Mouse (Mus musculus) lung, embryonic 14.5 days (tissue): ENCODE results near the gene Mrps15. TPM values are rescaled to one million over a fixed set of nuclear protein-coding genes. Genes with fewer than 3 reads are reported as not detected.

Experiments
- ATAC-seq: fragments of 200-750 bp; cut with Nextera tagmentation; 2 replicates; pipeline ENCODE4 v1.8.0; 2017; ENCODE audit warnings: mild to moderate bottlenecking, moderate TSS enrichment, moderate library complexity; ENCODE audit not compliant: insufficient read depth
- DNase-seq: peaks from one replicate; pipeline ENCODE4 v3.0.0-alpha.2; 2015
- H3K27ac ChIP-seq: fragments of 300-500 bp; sonication (generic); 2 replicates; pipeline ENCODE4 v1.5.1; 2014; ENCODE audit warnings: low read depth, mild to moderate bottlenecking, moderate library complexity
- H3K27me3 ChIP-seq: fragments of 300-500 bp; sonication (generic); 2 replicates; pipeline ENCODE4 v1.6.1; 2014; ENCODE audit warnings: low read length, control low read depth; ENCODE audit not compliant: insufficient read depth
- H3K36me3 ChIP-seq: fragments of 300-500 bp; sonication (generic); 2 replicates; pipeline ENCODE4 v1.6.1; 2014; ENCODE audit warnings: control low read depth; ENCODE audit not compliant: insufficient read depth
- H3K4me1 ChIP-seq: fragments of 300-500 bp; sonication (generic); 2 replicates; pipeline ENCODE4 v1.6.1; 2014; ENCODE audit warnings: antibody characterized with exemption, control low read depth; ENCODE audit not compliant: insufficient read depth
- H3K4me2 ChIP-seq: fragments of 300-500 bp; sonication (generic); 2 replicates; pipeline ENCODE4 v1.6.1; 2014; ENCODE audit warnings: mild to moderate bottlenecking
- H3K4me3 ChIP-seq: fragments of 300-500 bp; sonication (generic); 2 replicates; pipeline ENCODE4 v1.5.1; 2014; ENCODE audit warnings: low read depth, low read length
- H3K9ac ChIP-seq: fragments of 300-500 bp; sonication (generic); 2 replicates; pipeline ENCODE4 v1.6.1; 2014
- H3K9me3 ChIP-seq: fragments of 300-500 bp; sonication (generic); 2 replicates; pipeline ENCODE4 v1.6.1; 2016; ENCODE audit warnings: low read depth, low read length, control low read depth
- CTCF ChIP-seq: IDR thresholded peaks from 2 replicates; pipeline ENCODE4 v1.5.1; 2016; ENCODE audit warnings: antibody characterized with exemption, low read depth
- WGBS: fragments of 180-500 bp; shearing (Covaris S2); extraction: QIAGEN DNeasy Blood & Tissue Kit; methylation state at CpG from one replicate; pipeline ENCODE4 v1.1.7; 2014; 5-methylcytosine and 5-hydroxymethylcytosine counted together
- polyA plus RNA-seq: library from polyadenylated mRNA; unstranded; fragments of >200 nt; fragmentation: Nextera tagmentation; extraction: Ambion mirVana; gene quantifications from 2 replicates; pipeline ENCODE4 v1.2.1, GENCODE M21; 2014

The Mrps15 gene
- polyA plus RNA-seq, 1 experiment from 2014 or later = 138 TPM

GRCm38 (mm10) chr4:126103590-126104068 is 56.9 kb downstream of the Mrps15 start, which contains the start of gene Stk40:
Gene Stk40 (plus strand): TSS chr4:126103957.
- H3K4me1 ChIP-seq = peaks cover 7% of the 10 kb centered on the region; the same call in 1 of the 2 replicates
- ATAC-seq (peak; percentile 96), DNase-seq (peak; percentile 98)
- no peaks in the 10 kb centered on the region for H3K9me3 ChIP-seq
- TF ChIP-seq CTCF = peak; percentile 86
- 1% methylated on average over 34 of the region's 34 CpGs for WGBS
- no peaks in the 10 kb centered on the region for H3K27me3 ChIP-seq
- peak within 1 kb of the TSS; percentile 95 for H3K4me3 ChIP-seq
- H3K4me2 ChIP-seq = peak within 1 kb of the TSS; percentile 97
- peak within 1 kb of the TSS; percentile 78 for H3K9ac ChIP-seq
- H3K36me3 ChIP-seq = 0 out of 2 replicates have a peak, but pooled peaks cover 14% of the 10 kb centered on the region
- peak within 1 kb of the TSS; percentile 92 for H3K27ac ChIP-seq

GRCm38 (mm10) chr4:126104261-126105075 is 57.7 kb downstream of the Mrps15 start:
- Histone ChIP-seq H3K4me3 (peak overlapping the region; percentile 95), H3K36me3 (0 out of 2 replicates have a peak, but pooled peaks cover 11% of the 10 kb centered on the region), H3K27ac (peak overlapping the region; percentile 63), H3K9ac (peak overlapping the region; percentile 78), H3K4me1 (peaks cover 15% of the 10 kb centered on the region), H3K4me2 (peak overlapping the region; percentile 97), H3K9me3 (no peaks in the 10 kb centered on the region), H3K27me3 (no peaks in the 10 kb centered on the region)
- no peak for TF ChIP-seq CTCF
- 2% methylated on average over 34 of the region's 34 CpGs for WGBS
- ATAC-seq (no peak; the same call in none of the 2 replicates), DNase-seq (peak; percentile 37)

Other genes with a start within 250 kb of the Mrps15 start
- 2.2 and 2.3 TPM in 2 replicates for gene Csf3r, start 22.4 kb upstream of the Mrps15 start, polyA plus RNA-seq
- 18.1 TPM in 2 replicates for gene Oscp1, start 11.6 kb downstream of the Mrps15 start, polyA plus RNA-seq
- gene Lsm10, start 49.7 kb downstream of the Mrps15 start, polyA plus RNA-seq = 50.2 and 50.6 TPM in 2 replicates
- 30.7 and 38.0 TPM in 2 replicates for gene Stk40, start 57.0 kb downstream of the Mrps15 start, polyA plus RNA-seq
- gene Eva1b, start 100.8 kb downstream of the Mrps15 start, polyA plus RNA-seq = 92.6 and 97.8 TPM in 2 replicates
- 5.7 and 7.0 TPM in 2 replicates for gene Sh3d21, start 116.6 kb downstream of the Mrps15 start, polyA plus RNA-seq
- 262 and 268 TPM in 2 replicates for gene Thrap3, start 155.8 kb downstream of the Mrps15 start, polyA plus RNA-seq
- 50.7 and 61.1 TPM in 2 replicates for gene Map7d1, start 209.4 kb downstream of the Mrps15 start, polyA plus RNA-seq
- gene Trappc3, start 215.4 kb downstream of the Mrps15 start, polyA plus RNA-seq = 26.7 and 28.9 TPM in 2 replicates
- gene Col8a2, start 239.9 kb downstream of the Mrps15 start, polyA plus RNA-seq = 4.0 and 5.2 TPM in 2 replicates